Mouse (Mus musculus) layer of hippocampus, adult 11-12 months (tissue): Measurements from ENCODE around the gene E030018B13Rik.

Experiments used
- DNase-seq: peaks from one replicate; pipeline ENCODE4 v3.0.0; 2022; ENCODE audit warnings: low spot score

E030018B13Rik gene

GRCm38 (mm10) chr7:63965635-63966418, 49.2 kb downstream of the E030018B13Rik start:
- no peak for DNase-seq

- DNase-seq = no peak
These were observed 53.3 kb downstream of the E030018B13Rik start for GRCm38 (mm10) chr7:63969941-63970340.
